Comparison of ENCODE assay signal across 8 mouse cellular contexts in genomic region chr2:27513861-27514260, GRCm38 (mm10). TPM values are rescaled to one million over a fixed set of nuclear protein-coding genes. Genes with fewer than 3 reads are reported as not detected.
DNase-seq lines count a peak whose midpoint lies in the region; ATAC-seq and TF ChIP-seq lines count a peak whose summit lies in the region.

No protein-coding gene starts in this region.

- no peaks in the 10 kb centered on the region for H3K27me3 ChIP-seq in heart, embryonic 13.5 days (replicated peaks)
- no peaks in the 10 kb centered on the region for H3K27me3 ChIP-seq in CH12.LX (replicated peaks)
- H3K27me3 ChIP-seq in forebrain, embryonic 10.5 days (ENCODE audit: poor library complexity, severe bottlenecking), result no peaks in the 10 kb centered on the region
- no peaks in the 10 kb centered on the region for H3K27me3 ChIP-seq in limb, embryonic 15.5 days

- peaks cover 30% of the 10 kb centered on the region for H3K4me1 ChIP-seq in heart, embryonic 13.5 days
- peaks cover 16 to 25% of the 10 kb centered on the region in 2 experiments for H3K4me1 ChIP-seq in CH12.LX (ENCODE audit: control insufficient read depth in 1 of 2, insufficient read depth in 2 of 2)
- H3K4me1 ChIP-seq in forebrain, embryonic 10.5 days, result peaks cover 32% of the 10 kb centered on the region
- peaks cover 26% of the 10 kb centered on the region for H3K4me1 ChIP-seq in limb, embryonic 15.5 days
- H3K4me1 ChIP-seq in lung, adult 2 months (ENCODE audit: control insufficient read depth, insufficient read depth, low read length), result peaks cover 12% of the 10 kb centered on the region; the same call in 1 of the 2 replicates

- dilution Hi-C loops in CH12.LX (cut with MboI; ENCODE audit: extremely low pct_ligation_motif_present, extremely low pct_unique_long_range_greater_than_20kb, low sequenced_read_pairs), result no loop called here

- no peak for DNase-seq in heart, adult 9 months (ENCODE audit: low spot score in 2 of 2)
- DNase-seq in CH12.LX (ENCODE audit: extremely low read depth), result no peak
- DNase-seq in forebrain, embryonic 10.5 days (ENCODE audit: extremely low spot score, low spot score), result no peak
- DNase-seq in ovary, adult 18-20 months (ENCODE audit: low spot score), result no peak
- DNase-seq in lung, adult 2 months, result no peak

- peaks cover 9% of the 10 kb centered on the region for H3K36me3 ChIP-seq in heart, embryonic 13.5 days
- H3K36me3 ChIP-seq in CH12.LX (replicated peaks in 1 of 2; ENCODE audit: control insufficient read depth in 1 of 2, insufficient read depth in 1 of 2, low read length in 1 of 2), result peaks cover 4 to 16% of the 10 kb centered on the region in 2 experiments
- H3K36me3 ChIP-seq in forebrain, embryonic 10.5 days (replicated peaks), result peaks cover 13% of the 10 kb centered on the region
- H3K36me3 ChIP-seq in limb, embryonic 15.5 days, result peaks cover 7% of the 10 kb centered on the region

- peak overlapping the region; percentile 88 for H3K27ac ChIP-seq in heart, embryonic 13.5 days (replicated peaks)
- no peak overlapping the region for H3K27ac ChIP-seq in CH12.LX (ENCODE audit: insufficient read depth, low read depth)
- peak overlapping the region; percentile 92 for H3K27ac ChIP-seq in forebrain, embryonic 10.5 days
- peak overlapping the region; percentile 95 for H3K27ac ChIP-seq in limb, embryonic 15.5 days

- in situ Hi-C loops in CH12.LX (cut with MboI; ENCODE audit: low pct_ligation_motif_present, low pct_unique_long_range_greater_than_20kb, low sequenced_read_pairs), result no loop called here

- H3K79me2 ChIP-seq in CH12.LX (replicated peaks; ENCODE audit: control insufficient read depth, extremely low read depth, insufficient read depth, poor library complexity, severe bottlenecking), result peaks cover 27% of the 10 kb centered on the region

- H3K9ac ChIP-seq in heart, embryonic 13.5 days, result peak overlapping the region; percentile 94
- no peak overlapping the region for H3K9ac ChIP-seq in CH12.LX (ENCODE audit: insufficient read depth, low read depth)
- peak overlapping the region; percentile 55 for H3K9ac ChIP-seq in limb, embryonic 15.5 days

- WGBS in heart, embryonic 13.5 days, result 61% methylated on average over 5 of the region's 5 CpGs
- WGBS in forebrain, embryonic 10.5 days, result 85% methylated on average over 5 of the region's 5 CpGs
- 73% methylated on average over 5 of the region's 5 CpGs for WGBS in limb, embryonic 15.5 days
- WGBS in lung, adult 2 months, result 59% methylated on average over 5 of the region's 5 CpGs

- TF ChIP-seq CTCF in CH12.LX (conservative IDR thresholded peaks at IDR 0.05 in 1 of 2, IDR thresholded peaks at IDR 0.05 in 1 of 2; ENCODE audit: low read depth in 2 of 2, low read length in 2 of 2), result no peak
- no peak for TF ChIP-seq CTCF in lung, adult 2 months (IDR thresholded peaks at IDR 0.05; ENCODE audit: insufficient read depth, low read length)

- H3K4me3 ChIP-seq in heart, embryonic 13.5 days, result peak overlapping the region; percentile 79
- peak overlapping the region in 1 of 3 experiments; percentile 95 for H3K4me3 ChIP-seq in CH12.LX (replicated peaks in 1 of 3; ENCODE audit: low read depth in 2 of 3, low read length in 2 of 3, poor library complexity in 1 of 3)
- peak overlapping the region; percentile 97 for H3K4me3 ChIP-seq in forebrain, embryonic 10.5 days
- peak overlapping the region; percentile 95 for H3K4me3 ChIP-seq in limb, embryonic 15.5 days
- no peak overlapping the region for H3K4me3 ChIP-seq in lung, adult 2 months (replicated peaks; ENCODE audit: extremely low read depth, low read depth, low read length)

- no peak for ATAC-seq in heart, embryonic 13.5 days (ENCODE audit: extremely low read depth, insufficient number of reproducible peaks, low FRiP score, low TSS enrichment)
- no peak for ATAC-seq in limb, embryonic 15.5 days (ENCODE audit: insufficient number of reproducible peaks, low FRiP score, low TSS enrichment, low read depth)
- ATAC-seq in cerebellum, adult (ENCODE audit: insufficient number of reproducible peaks, low FRiP score, low TSS enrichment), result no peak

- no peak for TF ChIP-seq RAD21 in CH12.LX (IDR thresholded peaks at IDR 0.05; ENCODE audit: low read depth, low read length)

- no peak for TF ChIP-seq POLR2A in CH12.LX (IDR thresholded peaks at IDR 0.05; ENCODE audit: low read depth, low read length)
- TF ChIP-seq POLR2A in lung, adult 2 months (IDR thresholded peaks at IDR 0.05; ENCODE audit: borderline replicate concordance, extremely low read depth, low read depth, low read length), result no peak

- no peak for TF ChIP-seq EP300 in CH12.LX (IDR thresholded peaks at IDR 0.05; ENCODE audit: low read length)

- peak overlapping the region; percentile 97 for H3K4me2 ChIP-seq in heart, embryonic 13.5 days
- H3K4me2 ChIP-seq in CH12.LX (ENCODE audit: insufficient read depth, low read depth, poor library complexity, severe bottlenecking), result peak overlapping the region; percentile 53; the same call in 1 of the 2 replicates
- H3K4me2 ChIP-seq in limb, embryonic 15.5 days, result peak overlapping the region; percentile 81

- no peaks in the 10 kb centered on the region for H3K9me3 ChIP-seq in heart, embryonic 13.5 days
- peaks cover 4% of the 10 kb centered on the region for H3K9me3 ChIP-seq in CH12.LX (replicated peaks; ENCODE audit: low read length)
- peaks cover 6% of the 10 kb centered on the region; the same call in 1 of the 2 replicates for H3K9me3 ChIP-seq in forebrain, embryonic 10.5 days
- H3K9me3 ChIP-seq in limb, embryonic 15.5 days, result no peaks in the 10 kb centered on the region

TF ChIP-seq in CH12.LX, 34 proteins besides CTCF, POLR2A, EP300 and RAD21:
- TF ChIP-seq JUN (IDR thresholded peaks at IDR 0.05; ENCODE audit: insufficient read depth, low read depth, low read length) (no peak), KAT2A (IDR thresholded peaks at IDR 0.05; ENCODE audit: insufficient replicate concordance, low read length) (no peak), USF1 (IDR thresholded peaks at IDR 0.05; ENCODE audit: low read depth, low read length) (no peak), JUND (conservative IDR thresholded peaks at IDR 0.05; ENCODE audit: low read depth, low read length) (no peak), RCOR1 (conservative IDR thresholded peaks at IDR 0.05; ENCODE audit: low read depth, low read length) (no peak), POLR2AphosphoS2 (IDR thresholded peaks at IDR 0.05; ENCODE audit: low read depth, low read length) (no peak), TCF12 (IDR thresholded peaks at IDR 0.05; ENCODE audit: low read depth, low read length) (no peak), ETS1 (conservative IDR thresholded peaks at IDR 0.05; ENCODE audit: low read depth, low read length) (no peak), MXI1 (IDR thresholded peaks at IDR 0.05; ENCODE audit: low read depth, low read length) (no peak), MAFK (IDR thresholded peaks at IDR 0.05; ENCODE audit: insufficient replicate concordance, low read length) (no peak)

RNA-seq across cellular contexts. Expression of gene Wdr5, which starts 1.1 kb away (rescaled TPM):
- 29.3 and 30.3 TPM in 2 replicates for polyA plus RNA-seq in heart, embryonic 13.5 days (2015; fragmentation: Nextera tagmentation; extraction: Ambion mirVana)
- total RNA-seq in CH12.LX (2012; rRNA removed) (33.9 and 37.2 TPM in 2 replicates), CH12.LX (2014; rRNA removed) (55.5 and 56.0 TPM in 2 replicates)
- 54.8 and 54.9 TPM in 2 replicates for polyA plus RNA-seq in CH12.LX (2012; ENCODE audit: insufficient read length, low read depth)
- polyA plus RNA-seq in forebrain, embryonic 10.5 days (2016; fragmentation: Nextera tagmentation; extraction: Ambion mirVana), result 88.6 and 89.0 TPM in 2 replicates
- polyA plus RNA-seq in limb, embryonic 15.5 days (2015; fragmentation: Nextera tagmentation; extraction: Ambion mirVana), result 51.2 and 51.7 TPM in 2 replicates
- 21.5 and 21.6 TPM in 2 replicates for polyA plus RNA-seq in lung, adult 2 months (2012; rRNA removed)

RNA-seq across cellular contexts. Expression of gene Brd3, which starts 6.4 kb away (rescaled TPM):
- polyA plus RNA-seq in heart, embryonic 13.5 days (2015; fragmentation: Nextera tagmentation; extraction: Ambion mirVana), result 68.7 and 72.2 TPM in 2 replicates
- total RNA-seq in CH12.LX (2012; rRNA removed) (5.2 and 6.6 TPM in 2 replicates), CH12.LX (2014; rRNA removed) (2.5 TPM in 2 replicates)
- 15.6 and 17.1 TPM in 2 replicates for polyA plus RNA-seq in CH12.LX (2012; ENCODE audit: insufficient read length, low read depth)
- polyA plus RNA-seq in forebrain, embryonic 10.5 days (2016; fragmentation: Nextera tagmentation; extraction: Ambion mirVana), result 152 and 160 TPM in 2 replicates
- polyA plus RNA-seq in limb, embryonic 15.5 days (2015; fragmentation: Nextera tagmentation; extraction: Ambion mirVana), result 112 and 116 TPM in 2 replicates
- polyA plus RNA-seq in lung, adult 2 months (2012; rRNA removed), result 22.5 and 24.8 TPM in 2 replicates
